Mouse (Mus musculus) liver, embryonic 12.5 days (tissue): ENCODE results near the gene Slc9a5. TPM values are rescaled to one million over a fixed set of nuclear protein-coding genes. Genes with fewer than 3 reads are reported as not detected.

Experiments
- ATAC-seq: fragments of 200-750 bp; cut with Nextera tagmentation; 2 replicates; pipeline ENCODE4 v1.8.0; 2017; ENCODE audit warnings: moderate number of reproducible peaks, mild to moderate bottlenecking, moderate library complexity
- H3K27ac ChIP-seq: fragments of 300-500 bp; sonication (generic); 2 replicates; pipeline ENCODE4 v1.5.1; 2016; ENCODE audit warnings: mild to moderate bottlenecking
- H3K27me3 ChIP-seq: fragments of 300-500 bp; sonication (generic); replicated peaks from 2 replicates; pipeline ENCODE4 v1.6.1; 2016; ENCODE audit warnings: mild to moderate bottlenecking, moderate library complexity
- H3K36me3 ChIP-seq: fragments of 300-500 bp; sonication (generic); 2 replicates; pipeline ENCODE4 v1.6.1; 2016; ENCODE audit warnings: mild to moderate bottlenecking, moderate library complexity
- H3K4me1 ChIP-seq: fragments of 300-500 bp; sonication (generic); 2 replicates; pipeline ENCODE4 v1.6.1; 2016
- H3K4me2 ChIP-seq: fragments of 300-500 bp; sonication (generic); 2 replicates; pipeline ENCODE4 v1.6.1; 2016; ENCODE audit warnings: mild to moderate bottlenecking, moderate library complexity
- H3K4me3 ChIP-seq: fragments of 300-500 bp; sonication (generic); 2 replicates; pipeline ENCODE4 v1.5.1; 2016; ENCODE audit warnings: mild to moderate bottlenecking, moderate library complexity
- H3K9ac ChIP-seq: fragments of 300-500 bp; sonication (generic); 2 replicates; pipeline ENCODE4 v1.6.1; 2016; ENCODE audit warnings: mild to moderate bottlenecking, moderate library complexity
- H3K9me3 ChIP-seq: fragments of 300-500 bp; sonication (generic); replicated peaks from 2 replicates; pipeline ENCODE4 v1.6.1; 2016; ENCODE audit warnings: mild to moderate bottlenecking, moderate library complexity
- WGBS: fragments of 180-500 bp; shearing (Covaris S2); methylation state at CpG from one replicate; pipeline ENCODE4 v1.1.7; 2016; ENCODE audit not compliant: insufficient replicate concordance; 5-methylcytosine and 5-hydroxymethylcytosine counted together
- polyA plus RNA-seq: library from polyadenylated mRNA; unstranded; fragments of >200 nt; fragmentation: Nextera tagmentation; extraction: Ambion mirVana; gene quantifications from 2 replicates; pipeline ENCODE4 v1.2.1, GENCODE M21; 2016

Slc9a5 gene
- polyA plus RNA-seq, 1 experiment from 2014 or later = 0.42 TPM

DNA sequence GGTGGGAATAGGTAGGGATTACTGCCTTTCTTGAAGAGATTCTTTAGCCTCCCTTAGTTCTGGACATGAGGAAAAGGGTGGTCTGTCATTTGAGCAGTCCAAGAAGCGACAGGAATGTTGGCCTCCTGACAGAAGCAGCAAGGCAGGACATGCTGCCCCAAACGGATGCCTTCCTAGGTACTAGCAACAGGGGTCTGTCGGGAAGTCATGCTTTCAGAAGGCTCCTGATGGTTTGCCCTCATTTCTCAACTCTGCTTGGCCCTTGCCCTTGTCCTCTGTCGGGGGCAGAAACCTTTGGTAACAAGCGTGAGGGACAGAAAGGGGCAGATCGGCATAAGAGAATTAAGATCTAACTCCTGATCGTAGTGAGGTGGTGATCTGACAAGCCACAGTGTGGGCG is 38.5 kb upstream of the Slc9a5 start:
- H3K36me3 ChIP-seq = peaks cover 100% of the 10 kb centered on the region
- H3K9ac ChIP-seq = no peak overlapping the region
- no peak overlapping the region for H3K4me3 ChIP-seq
- no peaks in the 10 kb centered on the region for H3K9me3 ChIP-seq
- WGBS = 82% methylated on average over 8 of the region's 8 CpGs
- H3K27me3 ChIP-seq = no peaks in the 10 kb centered on the region
- 0 out of 2 replicates have a peak overlapping the region, but pooled peaks have one; percentile 25 for H3K27ac ChIP-seq
- peaks cover 56% of the 10 kb centered on the region for H3K4me1 ChIP-seq
- no peak for ATAC-seq
- H3K4me2 ChIP-seq = no peak overlapping the region

DNA sequence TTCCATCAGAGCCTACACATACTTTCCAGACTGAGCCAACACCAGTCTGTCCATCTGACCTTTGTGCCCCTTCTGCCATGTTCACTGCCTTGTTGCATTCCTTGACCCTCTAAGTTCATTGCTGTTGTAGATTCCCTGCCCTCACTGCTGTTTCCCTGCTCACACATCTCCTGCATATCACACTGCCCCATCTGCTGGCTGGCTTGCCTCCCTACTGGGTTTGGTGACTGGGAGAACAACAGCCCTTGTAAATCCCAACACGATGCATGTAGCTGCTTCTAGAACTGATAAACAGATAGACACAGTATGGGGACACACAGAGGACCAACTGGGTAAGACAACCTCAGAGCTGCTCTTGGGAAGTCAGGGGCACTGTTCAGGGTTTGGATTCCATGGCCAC is 36.9 kb upstream of the Slc9a5 start:
- Histone ChIP-seq H3K36me3 (peaks cover 100% of the 10 kb centered on the region), H3K4me2 (0 out of 2 replicates have a peak overlapping the region, but pooled peaks have one; percentile 59)

DNA sequence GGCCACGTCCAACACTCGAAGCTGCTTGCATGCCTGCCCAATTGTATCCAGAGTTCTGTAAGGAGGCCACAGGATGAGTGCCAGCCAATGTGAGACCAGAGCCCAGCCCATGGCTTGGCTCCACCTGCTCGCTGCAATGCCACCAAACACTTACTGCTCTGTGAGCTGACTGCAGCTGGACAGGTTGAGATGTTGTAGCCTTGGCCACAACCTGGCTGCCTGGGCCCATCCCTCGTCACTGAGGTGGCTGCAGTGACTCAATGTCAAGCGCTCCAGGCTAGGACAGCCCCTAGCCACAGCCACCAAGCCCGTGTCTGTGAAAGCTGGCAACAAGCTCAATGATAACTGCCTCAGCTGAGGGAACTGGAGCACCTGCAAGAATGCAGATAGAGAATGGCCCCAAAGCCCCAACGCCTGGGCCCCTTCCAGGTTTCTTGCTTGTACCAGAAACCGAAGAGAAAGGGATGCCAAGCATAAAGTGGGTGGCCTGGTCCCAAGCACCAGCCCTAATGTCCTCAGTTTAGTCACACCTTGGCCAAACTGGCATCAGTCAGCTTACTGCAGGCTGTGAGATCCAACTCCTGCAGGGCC is 35.7 kb upstream of the Slc9a5 start:
- peak; percentile 74 for ATAC-seq
- Histone ChIP-seq H3K4me2 (peak overlapping the region; percentile 59), H3K27ac (peak overlapping the region; percentile 79), H3K27me3 (no peaks in the 10 kb centered on the region), H3K36me3 (peaks cover 100% of the 10 kb centered on the region), H3K9me3 (no peaks in the 10 kb centered on the region), H3K4me1 (peaks cover 59% of the 10 kb centered on the region), H3K9ac (peak overlapping the region; percentile 60), H3K4me3 (peak overlapping the region; percentile 8; the same call in 1 of the 2 replicates)
- 55% methylated on average over 8 of the region's 8 CpGs for WGBS

More for the DNA sequence above, 36.9 kb upstream of the Slc9a5 start:
- 13% methylated on average over 1 of the region's 1 CpGs for WGBS
- no peaks in the 10 kb centered on the region for H3K9me3 ChIP-seq
- H3K4me3 ChIP-seq = no peak overlapping the region
- H3K27ac ChIP-seq = peak overlapping the region; percentile 79
- H3K27me3 ChIP-seq = no peaks in the 10 kb centered on the region
- peak; percentile 68 for ATAC-seq
- H3K4me1 ChIP-seq = peaks cover 52% of the 10 kb centered on the region
- 0 out of 2 replicates have a peak overlapping the region, but pooled peaks have one; percentile 60 for H3K9ac ChIP-seq

- peak; percentile 27; the same call in 1 of the 2 replicates for ATAC-seq
- H3K4me1 ChIP-seq = peaks cover 67% of the 10 kb centered on the region
- no peaks in the 10 kb centered on the region for H3K9me3 ChIP-seq
- H3K9ac ChIP-seq = peak overlapping the region; percentile 60
- H3K36me3 ChIP-seq = peaks cover 100% of the 10 kb centered on the region
- no peak overlapping the region for H3K4me3 ChIP-seq
- H3K27ac ChIP-seq = peak overlapping the region; percentile 79
- WGBS = 78% methylated on average over 9 of the region's 9 CpGs
- H3K4me2 ChIP-seq = peak overlapping the region; percentile 59
- no peaks in the 10 kb centered on the region for H3K27me3 ChIP-seq
Measured at GRCm38 (mm10) chr8:105313622-105314402, 34.8 kb upstream of the Slc9a5 start.

DNA sequence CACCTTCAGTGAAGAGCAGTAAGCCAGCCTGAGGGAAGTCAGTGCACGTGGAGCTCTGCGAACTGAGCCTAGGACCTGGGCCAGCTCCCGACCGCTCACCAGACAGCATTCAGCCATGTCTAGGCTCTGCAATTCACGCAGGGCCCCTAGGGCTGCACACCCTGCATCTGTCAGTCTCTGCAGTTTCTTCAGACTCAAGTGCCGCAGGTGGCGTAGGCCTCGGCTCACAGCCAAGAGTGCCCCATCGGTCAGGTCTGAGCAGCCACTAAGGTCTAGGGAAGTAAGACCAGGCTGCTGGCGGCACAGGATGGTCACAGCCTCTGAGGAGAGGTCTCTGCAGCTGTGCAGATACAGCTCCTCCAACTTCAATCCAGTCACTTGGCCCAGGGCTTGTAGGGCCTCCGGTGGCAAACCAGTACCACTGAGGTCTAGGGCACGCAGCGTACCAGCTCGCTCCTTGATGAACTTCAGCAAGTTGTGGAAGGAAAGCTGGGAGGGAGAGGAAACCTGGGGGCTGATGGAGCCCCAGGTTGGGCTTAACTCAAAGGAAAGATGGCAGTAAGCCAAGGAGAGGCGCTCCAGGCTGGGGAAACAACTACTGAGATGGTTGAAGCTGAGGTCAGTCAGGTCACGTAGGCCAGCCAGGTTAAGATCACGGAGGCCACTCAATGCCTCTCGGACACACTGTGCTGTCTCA is 33.4 kb upstream of the Slc9a5 start:
- Histone ChIP-seq H3K4me3 (no peak overlapping the region), H3K36me3 (peaks cover 100% of the 10 kb centered on the region), H3K9me3 (no peaks in the 10 kb centered on the region), H3K4me2 (no peak overlapping the region), H3K9ac (peak overlapping the region; percentile 29; the same call in 1 of the 2 replicates), H3K27me3 (no peaks in the 10 kb centered on the region), H3K4me1 (peaks cover 81% of the 10 kb centered on the region), H3K27ac (peak overlapping the region; percentile 79)
- no peak for ATAC-seq
- WGBS = 91% methylated on average over 18 of the region's 18 CpGs

- ATAC-seq = no peak
- whole genome bisulfite sequencing = 87% methylated on average over 4 of the region's 4 CpGs
- H3K4me2 ChIP-seq = no peak overlapping the region
- no peak overlapping the region for H3K9ac ChIP-seq
- H3K4me3 ChIP-seq = no peak overlapping the region
- peaks cover 95% of the 10 kb centered on the region for H3K36me3 ChIP-seq
- H3K9me3 ChIP-seq = no peaks in the 10 kb centered on the region
- no peaks in the 10 kb centered on the region for H3K27me3 ChIP-seq
- 0 out of 2 replicates have a peak overlapping the region, but pooled peaks have one; percentile 36 for H3K27ac ChIP-seq
- peaks cover 82% of the 10 kb centered on the region for H3K4me1 ChIP-seq
Measured at GRCm38 (mm10) chr8:105317941-105318340, 30.7 kb upstream of the Slc9a5 start.

DNA sequence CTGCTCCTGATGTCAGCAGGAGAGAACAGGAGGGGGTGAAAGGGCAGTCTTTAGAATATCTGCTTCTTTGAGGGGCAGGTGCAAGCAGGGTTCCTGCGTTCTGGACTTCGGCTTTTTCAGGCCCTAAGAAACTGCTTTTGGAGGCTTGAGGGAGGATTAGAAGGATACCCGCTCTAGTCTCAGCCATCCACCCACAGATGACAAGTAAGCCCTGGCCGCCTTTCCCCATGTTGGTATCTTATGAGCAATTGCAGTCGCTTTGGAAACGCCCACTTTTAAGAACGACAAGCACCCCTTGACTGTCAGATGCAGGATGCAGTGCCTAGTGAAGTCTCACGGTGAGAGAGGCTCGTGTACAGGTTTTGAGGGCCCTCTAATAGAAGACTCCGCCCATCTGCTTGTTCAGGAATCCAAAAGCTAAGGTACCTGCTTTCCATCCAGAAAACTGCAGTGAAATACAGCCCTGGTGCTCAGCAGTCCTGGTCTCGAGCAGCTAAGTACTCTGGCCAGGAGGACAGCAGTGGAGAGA is 29.9 kb upstream of the Slc9a5 start:
- ATAC-seq = no peak
- Histone ChIP-seq H3K4me1 (peaks cover 82% of the 10 kb centered on the region), H3K27ac (peak overlapping the region; percentile 72), H3K4me3 (no peak overlapping the region), H3K27me3 (no peaks in the 10 kb centered on the region), H3K4me2 (peak overlapping the region; percentile 40; the same call in 1 of the 2 replicates), H3K36me3 (peaks cover 89% of the 10 kb centered on the region), H3K9me3 (no peaks in the 10 kb centered on the region), H3K9ac (no peak overlapping the region)
- 79% methylated on average over 11 of the region's 11 CpGs for WGBS

DNA sequence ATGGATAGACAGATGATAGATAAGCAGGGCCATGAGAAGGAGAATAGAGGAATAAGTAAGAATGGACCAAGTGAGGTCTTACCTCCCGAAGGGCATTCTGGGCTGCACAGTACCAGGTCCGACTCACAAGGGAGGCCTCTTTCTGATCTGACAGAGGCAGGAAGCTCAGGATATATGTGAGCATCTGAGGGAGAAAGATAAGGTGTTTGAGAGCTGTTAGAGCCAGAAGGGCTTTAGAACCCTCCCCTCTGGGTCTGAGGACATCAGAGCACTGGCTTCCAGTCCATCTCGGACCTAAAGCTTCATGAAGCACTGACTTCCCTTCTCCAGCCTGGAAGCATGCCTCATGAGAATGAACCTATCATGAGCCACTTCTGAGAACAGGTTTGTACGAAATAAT is 25.5 kb upstream of the Slc9a5 start:
- Histone ChIP-seq H3K27ac (peak overlapping the region; percentile 95), H3K4me1 (peaks cover 74% of the 10 kb centered on the region), H3K9ac (peak overlapping the region; percentile 85), H3K4me3 (peak overlapping the region; percentile 80), H3K27me3 (no peaks in the 10 kb centered on the region), H3K36me3 (peaks cover 49% of the 10 kb centered on the region), H3K9me3 (no peaks in the 10 kb centered on the region), H3K4me2 (peak overlapping the region; percentile 79)
- WGBS = 26% methylated on average over 4 of the region's 4 CpGs
- peak; percentile 87 for ATAC-seq

DNA sequence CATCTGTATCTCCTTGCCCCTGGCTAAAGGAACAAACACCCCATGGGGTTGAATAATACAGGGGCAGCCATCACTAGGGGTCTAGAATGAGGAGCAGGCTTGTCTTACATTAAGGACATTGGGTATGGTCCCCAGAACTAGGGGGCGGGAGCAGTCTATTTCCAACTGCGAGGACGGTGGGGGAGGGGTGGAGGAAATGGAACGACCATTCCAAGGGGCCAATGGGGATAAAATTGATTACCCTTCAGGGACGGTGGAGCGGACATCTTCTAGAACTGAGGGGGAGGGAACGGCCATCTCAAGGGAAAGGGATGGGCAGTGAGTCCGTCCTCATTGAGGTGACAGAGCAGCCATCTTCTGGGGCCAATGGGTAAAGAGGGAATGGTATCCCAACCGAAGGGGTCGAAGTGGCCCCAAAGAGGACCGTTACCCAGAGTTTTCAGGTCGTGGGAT is 23.0 kb upstream of the Slc9a5 start:
- Histone ChIP-seq H3K36me3 (peaks cover 49% of the 10 kb centered on the region), H3K4me1 (peaks cover 55% of the 10 kb centered on the region), H3K4me2 (peak overlapping the region; percentile 79), H3K9ac (peak overlapping the region; percentile 85), H3K4me3 (peak overlapping the region; percentile 80), H3K27ac (peak overlapping the region; percentile 95), H3K9me3 (no peaks in the 10 kb centered on the region), H3K27me3 (no peaks in the 10 kb centered on the region)
- WGBS = 1% methylated on average over 12 of the region's 12 CpGs
- peak; percentile 0 for ATAC-seq

GRCm38 (mm10) chr8:105326141-105326672 is 22.4 kb upstream of the Slc9a5 start, which contains the start of the genes Lrrc29 and Tmem208:
Gene Lrrc29 (minus strand): TSS chr8:105326278.
Gene Tmem208 (plus strand): TSS chr8:105326354.
- peak; percentile 77 for ATAC-seq
- H3K36me3 ChIP-seq = peaks cover 53% of the 10 kb centered on the region
- H3K4me2 ChIP-seq = peak within 1 kb of the TSS; percentile 85
- H3K4me1 ChIP-seq = peaks cover 54% of the 10 kb centered on the region
- H3K9me3 ChIP-seq = no peaks in the 10 kb centered on the region
- H3K27ac ChIP-seq = peak within 1 kb of the TSS; percentile 95
- peak within 1 kb of the TSS; percentile 80 for H3K4me3 ChIP-seq
- no peaks in the 10 kb centered on the region for H3K27me3 ChIP-seq
- H3K9ac ChIP-seq = peak within 1 kb of the TSS; percentile 85
- WGBS = under 1% methylated on average over 36 of the region's 36 CpGs

DNA sequence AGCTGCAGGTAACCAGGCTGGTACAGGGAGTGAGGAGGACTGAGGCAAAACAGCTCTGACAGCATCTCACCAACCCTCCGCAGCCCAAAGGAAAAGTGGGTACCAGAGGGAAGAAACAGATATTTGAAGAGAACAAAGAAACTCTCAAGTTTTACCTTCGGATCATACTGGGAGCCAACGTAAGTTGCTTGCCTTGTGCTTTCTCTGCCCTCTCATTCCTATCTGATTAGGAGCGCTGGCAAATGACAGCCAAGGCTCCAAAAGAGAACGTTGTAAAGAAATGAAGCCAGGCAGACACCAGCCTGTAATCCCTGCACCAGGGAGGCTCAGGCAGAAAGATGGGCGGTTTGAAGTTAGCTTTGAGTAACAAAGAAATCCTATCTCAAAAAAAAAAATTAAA is 21.7 kb upstream of the Slc9a5 start:
- Histone ChIP-seq H3K4me3 (peak overlapping the region; percentile 80), H3K27ac (peak overlapping the region; percentile 88), H3K9me3 (no peaks in the 10 kb centered on the region), H3K36me3 (peaks cover 53% of the 10 kb centered on the region), H3K27me3 (no peaks in the 10 kb centered on the region), H3K4me2 (peak overlapping the region; percentile 85), H3K4me1 (peaks cover 46% of the 10 kb centered on the region), H3K9ac (peak overlapping the region; percentile 85)
- WGBS = 25% methylated on average over 6 of the region's 6 CpGs
- ATAC-seq = no peak
